Mouse (Mus musculus) inflammation-experienced regulatory T-cells, adult 6 months (primary cell): ENCODE measurements around the gene Foxg1. TPM values are rescaled to one million over a fixed set of nuclear protein-coding genes. Genes with fewer than 3 reads are reported as not detected.

ENCODE experiments used
- ATAC-seq: one replicate; pipeline ENCODE4 v1.8.0; 2017
- polyA plus RNA-seq, 3 experiments: library from polyadenylated mRNA; unstranded; fragments of 100-300 nt; shearing (Covaris generic); gene quantifications; one replicate each; pipeline ENCODE4 v1.2.1; 2017

Gene Foxg1
- polyA plus RNA-seq, 3 experiments from 2014 or later: not detected

DNA sequence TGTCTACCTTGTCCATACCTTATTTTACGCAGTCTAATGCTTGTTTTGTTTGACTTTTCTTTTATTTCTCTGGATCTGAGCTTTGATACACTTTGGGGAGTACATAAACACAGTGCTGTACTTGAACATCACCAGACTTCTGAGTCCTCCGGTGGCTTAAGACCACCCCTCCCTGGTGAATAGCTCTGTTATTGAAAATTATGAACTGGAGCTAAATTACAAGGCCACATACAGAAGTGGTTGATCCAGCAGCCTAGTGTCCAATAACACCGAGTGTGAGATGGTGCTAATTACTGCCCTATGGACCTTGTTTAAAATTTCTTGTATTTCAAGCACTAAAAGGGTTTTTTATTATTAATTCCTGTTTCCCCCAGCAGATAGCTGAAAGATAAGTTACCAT, 35.5 kb downstream of the Foxg1 start:
- no peak for ATAC-seq

Other genes starting within 250 kb of the Foxg1 start
- not detected for gene Gm43517, start 2.5 kb downstream of the Foxg1 start, polyA plus RNA-seq